ENCODE assay signal across 18 mouse cellular contexts in genomic region chr6:127439540-127440195, GRCm38 (mm10). TPM values are rescaled to one million over a fixed set of nuclear protein-coding genes. Genes with fewer than 3 reads are reported as not detected.
DNase-seq lines count a peak whose midpoint lies in the region; ATAC-seq and TF ChIP-seq lines count a peak whose summit lies in the region.
"Had no signal": no experiment of that assay in that cellular context is flagged by ENCODE, and none has a peak within 500 bp of the region (broad histone marks: within the 10 kb centered on the region; RNA-seq: fewer than 3 reads in every experiment).

No protein-coding gene starts in this region.

- no peak overlapping the region for H3K4me3 ChIP-seq in forebrain, embryonic 13.5 days
- H3K4me3 ChIP-seq in hindbrain, embryonic 15.5 days = no peak overlapping the region
- no peak overlapping the region for H3K4me3 ChIP-seq in midbrain, embryonic 16.5 days (ENCODE audit: low read depth, low read length)
- no peak overlapping the region for H3K4me3 ChIP-seq in lung, postnatal 0 days (ENCODE audit: low read depth, low read length)
- H3K4me3 ChIP-seq: heart, adult 2 months; limb, embryonic 15.5 days; myocyte had no signal

- ATAC-seq in forebrain, embryonic 13.5 days = peak; percentile 34; the same call in 1 of the 2 replicates
- ATAC-seq in hindbrain, embryonic 15.5 days (ENCODE audit: low FRiP score, low read depth) = no peak
- peak; percentile 68 for ATAC-seq in midbrain, embryonic 16.5 days
- no peak for ATAC-seq in lung, postnatal 0 days
- ATAC-seq: intestine, embryonic 16.5 days; liver, postnatal 0 days had no signal

- peaks cover 49% of the 10 kb centered on the region for H3K4me1 ChIP-seq in forebrain, embryonic 13.5 days
- peaks cover 15% of the 10 kb centered on the region for H3K4me1 ChIP-seq in hindbrain, embryonic 15.5 days (replicated peaks)
- peaks cover 15% of the 10 kb centered on the region for H3K4me1 ChIP-seq in midbrain, embryonic 16.5 days (ENCODE audit: control insufficient read depth, insufficient read depth, low read length)
- H3K4me1 ChIP-seq in lung, postnatal 0 days (ENCODE audit: insufficient read depth, low read depth, low read length) = no peaks in the 10 kb centered on the region
- H3K4me1 ChIP-seq: limb, embryonic 15.5 days had no signal

- H3K4me2 ChIP-seq in forebrain, embryonic 13.5 days = 0 out of 2 replicates have a peak overlapping the region, but pooled peaks have one; percentile 57
- H3K4me2 ChIP-seq in hindbrain, embryonic 15.5 days = no peak overlapping the region
- H3K4me2 ChIP-seq in midbrain, embryonic 16.5 days (ENCODE audit: low read length) = no peak overlapping the region
- no peak overlapping the region for H3K4me2 ChIP-seq in lung, postnatal 0 days (replicated peaks; ENCODE audit: low read depth, low read length)
- H3K4me2 ChIP-seq: limb, embryonic 15.5 days had no signal

- no peak overlapping the region for H3K9ac ChIP-seq in forebrain, embryonic 13.5 days
- H3K9ac ChIP-seq in hindbrain, embryonic 15.5 days = no peak overlapping the region
- no peak overlapping the region for H3K9ac ChIP-seq in midbrain, embryonic 16.5 days (ENCODE audit: low read depth, low read length)
- H3K9ac ChIP-seq in lung, postnatal 0 days (replicated peaks; ENCODE audit: low read depth) = no peak overlapping the region
- H3K9ac ChIP-seq: limb, embryonic 15.5 days; liver, postnatal 0 days had no signal

- 73% methylated on average over 5 of the region's 5 CpGs for WGBS in forebrain, embryonic 13.5 days
- WGBS in hindbrain, embryonic 15.5 days = 73% methylated on average over 5 of the region's 5 CpGs
- 89% methylated on average over 5 of the region's 5 CpGs for WGBS in midbrain, embryonic 16.5 days
- 81% methylated on average over 5 of the region's 5 CpGs for WGBS in lung, postnatal 0 days

- H3K36me3 ChIP-seq in forebrain, embryonic 13.5 days (ENCODE audit: poor library complexity, severe bottlenecking) = no peaks in the 10 kb centered on the region
- no peaks in the 10 kb centered on the region for H3K36me3 ChIP-seq in hindbrain, embryonic 15.5 days
- no peaks in the 10 kb centered on the region for H3K36me3 ChIP-seq in midbrain, embryonic 16.5 days (ENCODE audit: control insufficient read depth, insufficient read depth, low read length)
- H3K36me3 ChIP-seq in lung, postnatal 0 days (ENCODE audit: insufficient read depth, low read length) = no peaks in the 10 kb centered on the region
- H3K36me3 ChIP-seq: limb, embryonic 15.5 days had no signal

- no peaks in the 10 kb centered on the region for H3K9me3 ChIP-seq in forebrain, embryonic 13.5 days (replicated peaks)
- no peaks in the 10 kb centered on the region for H3K9me3 ChIP-seq in hindbrain, embryonic 15.5 days
- H3K9me3 ChIP-seq in midbrain, embryonic 16.5 days (replicated peaks; ENCODE audit: control insufficient read depth, low read length, poor library complexity, severe bottlenecking) = no peaks in the 10 kb centered on the region
- no peaks in the 10 kb centered on the region for H3K9me3 ChIP-seq in lung, postnatal 0 days (ENCODE audit: low read length)
- H3K9me3 ChIP-seq: limb, embryonic 15.5 days had no signal

- peak; percentile 9 to 17 for DNase-seq in cerebellum, postnatal 36 days
- DNase-seq in cerebellum, adult 9-10 months = no peak
- no peak for DNase-seq in lung, postnatal 0 days (ENCODE audit: low spot score)
- no peak for DNase-seq in frontal cortex, postnatal 36 days (ENCODE audit: low spot score in 2 of 2)
- DNase-seq: cerebellum, adult 11-12 months; heart, adult 2 months; heart, postnatal 10 days; liver, postnatal 0 days; thymus, postnatal 14 days had no signal

- H3K27me3 ChIP-seq in forebrain, embryonic 13.5 days = no peaks in the 10 kb centered on the region
- no peaks in the 10 kb centered on the region for H3K27me3 ChIP-seq in hindbrain, embryonic 15.5 days
- no peaks in the 10 kb centered on the region for H3K27me3 ChIP-seq in midbrain, embryonic 16.5 days (ENCODE audit: control insufficient read depth, insufficient read depth, low read depth, low read length)
- H3K27me3 ChIP-seq in lung, postnatal 0 days (replicated peaks; ENCODE audit: insufficient read depth, low read length) = no peaks in the 10 kb centered on the region; the same call in 1 of the 2 replicates

- H3K27ac ChIP-seq in forebrain, embryonic 13.5 days = peak overlapping the region; percentile 40; the same call in 1 of the 2 replicates
- H3K27ac ChIP-seq in hindbrain, embryonic 15.5 days (replicated peaks) = peak overlapping the region; percentile 54; the same call in 1 of the 2 replicates
- peak overlapping the region; percentile 80 for H3K27ac ChIP-seq in midbrain, embryonic 16.5 days (ENCODE audit: low read length)
- H3K27ac ChIP-seq in lung, postnatal 0 days (ENCODE audit: low read length) = no peak overlapping the region
- H3K27ac ChIP-seq: heart, adult 2 months; kidney, postnatal 0 days; limb, embryonic 15.5 days; macrophage; stomach, postnatal 0 days had no signal

- TF ChIP-seq EP300 in lung, postnatal 0 days (IDR thresholded peaks at IDR 0.05) = no peak

- no peak for TF ChIP-seq CTCF in lung, postnatal 0 days (IDR thresholded peaks at IDR 0.05)

RNA-seq across cellular contexts. Expression of gene Parp11, which starts 7.0 kb away (rescaled TPM):
- 74.4 and 77.3 TPM in 2 replicates for polyA plus RNA-seq in forebrain, embryonic 13.5 days (2015; fragmentation: Nextera tagmentation; extraction: Ambion mirVana)
- 73.9 and 75.0 TPM in 2 replicates for polyA plus RNA-seq in hindbrain, embryonic 15.5 days (2015; fragmentation: Nextera tagmentation; extraction: Ambion mirVana)
- 90.5 and 100 TPM in 2 replicates for polyA plus RNA-seq in midbrain, embryonic 16.5 days (2015; fragmentation: Nextera tagmentation; extraction: Ambion mirVana)
- 10.6 and 11.5 TPM in 2 replicates for polyA plus RNA-seq in lung, postnatal 0 days (2015; fragmentation: Nextera tagmentation; extraction: Ambion mirVana)

Comparison
In these comparisons a context has a peak if more than half of its experiments do, and no peak if none do; other contexts are left out.
1. DNase-seq: peak in cerebellum, postnatal 36 days (2 of 2); none in cerebellum, adult 9-10 months (single experiment), lung, postnatal 0 days (single experiment) and frontal cortex, postnatal 36 days (0 of 2).
2. ATAC-seq: peak in forebrain, embryonic 13.5 days (single experiment) and midbrain, embryonic 16.5 days (single experiment); none in hindbrain, embryonic 15.5 days (single experiment) and lung, postnatal 0 days (single experiment).